Mouse (Mus musculus): ENCODE data around the gene Olfr223. TPM values are rescaled to one million over a fixed set of nuclear protein-coding genes. Genes with fewer than 3 reads are reported as not detected.

Olfr223 gene
- polyA plus RNA-seq (2012; rRNA removed) = not detected in 2 replicates

DNA sequence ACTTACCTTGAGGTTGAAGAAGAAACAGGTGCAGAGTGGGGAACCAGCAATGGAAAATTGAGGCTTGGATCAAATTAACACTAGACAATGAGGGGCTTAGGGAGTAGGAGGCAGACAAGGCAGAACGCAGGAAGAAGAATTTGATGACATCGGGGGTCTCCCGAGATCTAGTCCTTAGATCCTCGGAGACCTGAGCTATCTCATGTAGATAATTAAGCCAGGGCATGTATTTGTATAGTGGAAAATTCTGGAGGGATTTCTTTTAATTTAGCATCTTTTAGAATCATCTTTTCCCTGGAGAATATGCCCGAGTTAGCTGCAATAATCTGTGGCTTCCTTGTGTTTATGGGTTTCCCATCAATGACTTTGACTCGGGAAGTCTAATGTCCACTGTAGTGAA, at the start of gene Olfr223:
TSS of gene Olfr223 (minus strand) at position 101 of the 400 bp plus-strand sequence.
- no peaks in the 10 kb centered on the region for H3K36me3 ChIP-seq (ENCODE audit: control insufficient read depth, insufficient read depth, low read length)
- no peak within 1 kb of the TSS for H3K27ac ChIP-seq (ENCODE audit: insufficient read depth, low read depth, low read length)
- WGBS = 80% methylated on average over 6 of the region's 6 CpGs
- H3K27me3 ChIP-seq (replicated peaks; ENCODE audit: control insufficient read depth, insufficient read depth, low read length) = no peaks in the 10 kb centered on the region
- no peak for TF ChIP-seq POLR2A (IDR thresholded peaks at IDR 0.05; ENCODE audit: low read depth, low read length)
- H3K4me1 ChIP-seq (ENCODE audit: control insufficient read depth, insufficient read depth, low read length) = no peaks in the 10 kb centered on the region
- H3K4me3 ChIP-seq (ENCODE audit: insufficient read depth, low read depth, low read length) = no peak within 1 kb of the TSS
- DNase-seq = no peak

GRCm38 (mm10) chr11:59642420-59642819, 49.3 kb upstream of the Olfr223 start:
- H3K4me3 ChIP-seq (ENCODE audit: insufficient read depth, low read depth, low read length) = no peak overlapping the region
- H3K27ac ChIP-seq (ENCODE audit: insufficient read depth, low read depth, low read length) = no peak overlapping the region
- no peaks in the 10 kb centered on the region for H3K4me1 ChIP-seq (ENCODE audit: control insufficient read depth, insufficient read depth, low read length)
- no peaks in the 10 kb centered on the region for H3K27me3 ChIP-seq (replicated peaks; ENCODE audit: control insufficient read depth, insufficient read depth, low read length)
- 84% methylated on average over 8 of the region's 8 CpGs for WGBS
- no peak for DNase-seq
- no peaks in the 10 kb centered on the region for H3K36me3 ChIP-seq (ENCODE audit: control insufficient read depth, insufficient read depth, low read length)
- TF ChIP-seq POLR2A (IDR thresholded peaks at IDR 0.05; ENCODE audit: low read depth, low read length) = no peak
- no peak for TF ChIP-seq CTCF (conservative IDR thresholded peaks at IDR 0.05; ENCODE audit: insufficient read depth, insufficient read length, low read depth, low read length)

GRCm38 (mm10) chr11:59641227-59641626, 48.1 kb upstream of the Olfr223 start:
- 38% methylated on average over 5 of the region's 5 CpGs for WGBS
- no peaks in the 10 kb centered on the region for H3K4me1 ChIP-seq (ENCODE audit: control insufficient read depth, insufficient read depth, low read length)
- no peaks in the 10 kb centered on the region for H3K36me3 ChIP-seq (ENCODE audit: control insufficient read depth, insufficient read depth, low read length)
- H3K4me3 ChIP-seq (ENCODE audit: insufficient read depth, low read depth, low read length) = no peak overlapping the region
- H3K27ac ChIP-seq (ENCODE audit: insufficient read depth, low read depth, low read length) = no peak overlapping the region
- peak; percentile 35 for DNase-seq
- TF ChIP-seq CTCF (conservative IDR thresholded peaks at IDR 0.05; ENCODE audit: insufficient read depth, insufficient read length, low read depth, low read length) = peak; percentile 51
- TF ChIP-seq POLR2A (IDR thresholded peaks at IDR 0.05; ENCODE audit: low read depth, low read length) = no peak
- no peaks in the 10 kb centered on the region for H3K27me3 ChIP-seq (replicated peaks; ENCODE audit: control insufficient read depth, insufficient read depth, low read length)

- Histone ChIP-seq H3K36me3 (ENCODE audit: control insufficient read depth, insufficient read depth, low read length) (no peaks in the 10 kb centered on the region), H3K4me3 (ENCODE audit: insufficient read depth, low read depth, low read length) (no peak overlapping the region), H3K4me1 (ENCODE audit: control insufficient read depth, insufficient read depth, low read length) (no peaks in the 10 kb centered on the region), H3K27ac (ENCODE audit: insufficient read depth, low read depth, low read length) (no peak overlapping the region), H3K27me3 (replicated peaks; ENCODE audit: control insufficient read depth, insufficient read depth, low read length) (no peaks in the 10 kb centered on the region)
- 84% methylated on average over 4 of the region's 4 CpGs for WGBS
- no peak for TF ChIP-seq POLR2A (IDR thresholded peaks at IDR 0.05; ENCODE audit: low read depth, low read length)
- no peak for TF ChIP-seq CTCF (conservative IDR thresholded peaks at IDR 0.05; ENCODE audit: insufficient read depth, insufficient read length, low read depth, low read length)
- DNase-seq = no peak
Observed at GRCm38 (mm10) chr11:59639957-59640643, 47.0 kb upstream of the Olfr223 start.

DNA sequence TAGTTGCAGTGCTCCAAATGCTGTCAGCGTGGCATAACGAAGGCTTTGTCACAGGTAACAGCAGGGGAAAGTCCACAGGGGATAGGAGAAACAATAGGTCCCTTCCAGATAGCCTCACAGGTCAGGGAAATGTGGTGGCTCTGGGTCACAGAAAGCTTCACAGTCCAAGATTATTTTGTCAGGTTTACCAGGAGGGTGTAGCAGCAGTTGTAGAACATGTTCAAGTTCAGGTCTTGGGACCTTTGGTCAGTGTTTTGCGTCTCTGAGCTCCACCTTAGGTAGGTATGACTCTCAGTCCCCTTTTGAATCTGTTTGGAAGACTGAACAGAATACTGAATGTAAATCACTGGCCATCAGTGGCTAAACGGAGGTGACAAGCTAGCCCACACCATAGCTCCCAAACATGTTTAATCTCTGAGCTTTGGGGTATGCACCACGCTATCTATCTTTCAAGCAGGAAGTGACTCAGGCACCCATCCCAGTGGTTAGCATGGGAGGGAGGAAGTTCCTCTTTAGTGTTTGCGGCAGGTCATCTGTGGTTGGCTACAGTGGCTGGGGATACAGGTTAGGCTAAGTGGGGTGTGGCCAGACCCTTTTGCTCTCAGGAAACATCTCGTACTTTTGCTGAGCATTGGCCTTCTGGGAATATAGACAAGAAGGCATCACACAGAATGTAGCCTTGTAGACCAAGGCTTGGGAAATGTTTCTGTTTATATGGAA, 43.8 kb upstream of the Olfr223 start:
- Histone ChIP-seq H3K27ac (ENCODE audit: insufficient read depth, low read depth, low read length) (no peak overlapping the region), H3K36me3 (ENCODE audit: control insufficient read depth, insufficient read depth, low read length) (no peaks in the 10 kb centered on the region), H3K4me1 (ENCODE audit: control insufficient read depth, insufficient read depth, low read length) (no peaks in the 10 kb centered on the region), H3K4me3 (ENCODE audit: insufficient read depth, low read depth, low read length) (no peak overlapping the region), H3K27me3 (replicated peaks; ENCODE audit: control insufficient read depth, insufficient read depth, low read length) (no peaks in the 10 kb centered on the region)
- no peak for TF ChIP-seq CTCF (conservative IDR thresholded peaks at IDR 0.05; ENCODE audit: insufficient read depth, insufficient read length, low read depth, low read length)
- no peak for TF ChIP-seq POLR2A (IDR thresholded peaks at IDR 0.05; ENCODE audit: low read depth, low read length)
- WGBS = 71% methylated on average over 7 of the region's 7 CpGs
- no peak for DNase-seq

GRCm38 (mm10) chr11:59635821-59636694, 43.0 kb upstream of the Olfr223 start:
- DNase-seq = no peak
- H3K4me3 ChIP-seq (ENCODE audit: insufficient read depth, low read depth, low read length) = no peak overlapping the region
- H3K27me3 ChIP-seq (replicated peaks; ENCODE audit: control insufficient read depth, insufficient read depth, low read length) = no peaks in the 10 kb centered on the region
- WGBS = 78% methylated on average over 12 of the region's 12 CpGs
- no peaks in the 10 kb centered on the region for H3K4me1 ChIP-seq (ENCODE audit: control insufficient read depth, insufficient read depth, low read length)
- H3K36me3 ChIP-seq (ENCODE audit: control insufficient read depth, insufficient read depth, low read length) = no peaks in the 10 kb centered on the region
- H3K27ac ChIP-seq (ENCODE audit: insufficient read depth, low read depth, low read length) = no peak overlapping the region
- TF ChIP-seq POLR2A (IDR thresholded peaks at IDR 0.05; ENCODE audit: low read depth, low read length) (no peak), CTCF (conservative IDR thresholded peaks at IDR 0.05; ENCODE audit: insufficient read depth, insufficient read length, low read depth, low read length) (no peak)
